8 mouse cellular contexts compared by ENCODE assay signal in the genomic region with DNA sequence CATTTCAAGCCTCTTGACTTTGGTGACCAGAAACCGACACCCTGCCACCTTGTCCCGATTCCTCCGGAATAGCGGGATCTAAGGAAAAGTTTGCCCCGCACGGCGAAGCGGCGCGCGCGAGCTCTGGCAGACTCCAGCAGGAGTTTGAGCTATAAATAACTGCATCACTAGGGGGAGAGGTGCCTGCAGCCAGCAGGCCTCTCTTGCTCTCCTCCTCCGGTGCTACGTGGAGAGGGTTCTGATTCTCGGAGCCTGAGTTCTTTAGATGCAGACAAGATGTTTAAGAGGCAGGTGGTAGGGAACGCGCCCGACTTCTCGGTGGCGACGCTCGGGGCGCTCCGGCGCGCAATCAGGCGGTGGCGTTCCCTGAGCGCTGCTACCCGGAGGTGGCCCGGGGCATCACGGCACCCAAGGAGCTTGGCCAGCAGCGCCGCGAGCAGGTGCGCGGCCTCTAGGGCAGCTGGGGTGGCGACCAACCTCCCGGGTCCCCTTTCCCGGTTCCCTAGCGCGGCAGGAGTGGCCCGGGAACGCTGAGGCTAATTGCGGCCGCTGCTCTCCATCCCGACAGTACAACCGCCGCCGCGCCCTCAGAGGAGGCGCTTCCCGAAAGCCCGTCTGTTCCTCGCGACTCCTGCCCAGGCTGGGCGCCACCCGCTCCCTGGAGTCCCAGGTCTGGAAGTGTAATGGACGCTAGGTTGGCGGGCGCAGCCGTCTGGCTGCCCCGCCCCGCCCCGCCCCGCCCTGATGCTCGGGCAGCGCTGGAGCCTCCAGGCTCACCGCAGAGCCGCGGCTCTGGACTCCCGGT. TPM values are rescaled to one million over a fixed set of nuclear protein-coding genes. Genes with fewer than 3 reads are reported as not detected.
DNase-seq lines count a peak whose midpoint lies in the region; TF ChIP-seq lines count a peak whose summit lies in the region.

No protein-coding gene starts in this region.

- peak overlapping the region; percentile 93 for H3K27ac ChIP-seq in layer of hippocampus, adult 2 months
- peak overlapping the region; percentile 28; the same call in 1 of the 2 replicates for H3K27ac ChIP-seq in olfactory bulb, adult 2 months (ENCODE audit: insufficient read depth, low read depth, low read length)

- peak; percentile 6; the same call in 1 of the 2 replicates for TF ChIP-seq POLR2A in lung, adult 2 months (IDR thresholded peaks at IDR 0.05; ENCODE audit: borderline replicate concordance, extremely low read depth, low read depth, low read length)
- TF ChIP-seq POLR2A in olfactory bulb, adult 2 months (IDR thresholded peaks at IDR 0.05; ENCODE audit: insufficient read depth, low read depth, low read length) = no peak

- H3K4me1 ChIP-seq in lung, adult 2 months (ENCODE audit: control insufficient read depth, insufficient read depth, low read length) = no peaks in the 10 kb centered on the region
- H3K4me1 ChIP-seq in olfactory bulb, adult 2 months (ENCODE audit: control insufficient read depth, insufficient read depth, low read length) = no peaks in the 10 kb centered on the region

- WGBS in lung, adult 2 months = under 1% methylated on average over 72 of the region's 72 CpGs
- under 1% methylated on average over 72 of the region's 72 CpGs for WGBS in olfactory bulb, adult 2 months

- intact Hi-C loops in heart, postnatal 14 days (cut with DNase I) = loop anchor here (5.0 to 10.0 kb wide), 2 partner anchors 300 to 728 kb away; no protein-coding TSS in a partner anchor

- peak; percentile 68 for DNase-seq in R1 (ENCODE audit: low read depth, low spot score)
- peak; percentile 72 for DNase-seq in cerebellum, adult 9-10 months
- peak; percentile 73 for DNase-seq in forelimb bud, embryonic 11.5 days (ENCODE audit: low read depth, low spot score)
- DNase-seq in heart, postnatal 14 days = peak; percentile 59 to 66
- DNase-seq in layer of hippocampus, adult 2 months (ENCODE audit: low spot score in 2 of 2) = peak; percentile 33 to 59
- peak; percentile 49 for DNase-seq in lung, adult 2 months
- peak; percentile 11 for DNase-seq in urinary bladder, postnatal 10 days (ENCODE audit: low spot score)

- TF ChIP-seq CTCF in layer of hippocampus, adult 2 months (conservative IDR thresholded peaks at IDR 0.05) = peak; percentile 54
- TF ChIP-seq CTCF in lung, adult 2 months (IDR thresholded peaks at IDR 0.05; ENCODE audit: insufficient read depth, low read length) = no peak
- no peak for TF ChIP-seq CTCF in olfactory bulb, adult 2 months (IDR thresholded peaks at IDR 0.05; ENCODE audit: insufficient read depth, low read depth, low read length)

- peak overlapping the region; percentile 60 for H3K4me3 ChIP-seq in layer of hippocampus, adult 2 months
- H3K4me3 ChIP-seq in lung, adult 2 months (replicated peaks; ENCODE audit: extremely low read depth, low read depth, low read length) = peak overlapping the region; percentile 62
- H3K4me3 ChIP-seq in olfactory bulb, adult 2 months (ENCODE audit: insufficient read depth, low read depth, low read length) = peak overlapping the region; percentile 77

RNA-seq across cellular contexts. Expression of a gene that starts 2.1 kb away (rescaled TPM):
- 1 to 10 TPM; 8.8 to 8.9 TPM for total RNA-seq in heart, postnatal 14 days (2021)
- 100 to 1,000 TPM; 210 to 222 TPM for total RNA-seq in layer of hippocampus, adult 2 months (2021)
- polyA plus RNA-seq in lung, adult 2 months (2012; rRNA removed) = 0.98 and 2.1 TPM in 2 replicates
- not detected in 2 replicates for polyA plus RNA-seq in olfactory bulb, adult 2 months (2012; ENCODE audit: insufficient read depth, insufficient read length, low replicate concordance, missing spikeins)

Comparison
In these comparisons a context has a peak if more than half of its experiments do, and no peak if none do; other contexts are left out.
1. Peak in every context shown above with its lines: DNase-seq, H3K4me3 ChIP-seq and H3K27ac ChIP-seq.
2. DNase-seq: peak in every context shown above with its lines; median percentile 73 in forelimb bud, embryonic 11.5 days; 72 in cerebellum, adult 9-10 months; 68 in R1; 62 in heart, postnatal 14 days; 49 in lung, adult 2 months; 46 in layer of hippocampus, adult 2 months; 11 in urinary bladder, postnatal 10 days.
3. RNA of a gene that starts 2.1 kb away (total RNA-seq): 210 to 222 TPM in layer of hippocampus, adult 2 months; 8.8 to 8.9 TPM in heart, postnatal 14 days; every median in the first group is over 10 times any median in the second.